Mouse (Mus musculus) hindbrain, embryonic 15.5 days (tissue): ENCODE measurements around the gene Apbb1. TPM values are rescaled to one million over a fixed set of nuclear protein-coding genes. Genes with fewer than 3 reads are reported as not detected.

Experiments
- ATAC-seq: fragments of 200-750 bp; cut with Nextera tagmentation; 2 replicates; pipeline ENCODE4 v1.8.0; 2017; ENCODE audit warnings: low read depth, moderate number of reproducible peaks, moderate TSS enrichment; ENCODE audit not compliant: low FRiP score
- H3K27ac ChIP-seq: fragments of 300-500 bp; sonication (generic); replicated peaks from 2 replicates; pipeline ENCODE4 v1.5.1; 2015; ENCODE audit warnings: mild to moderate bottlenecking, inconsistent platforms
- H3K27me3 ChIP-seq: fragments of 300-500 bp; sonication (generic); 2 replicates; pipeline ENCODE4 v1.6.1; 2015; ENCODE audit warnings: control low read depth, inconsistent platforms
- H3K36me3 ChIP-seq: fragments of 300-500 bp; sonication (generic); 2 replicates; pipeline ENCODE4 v1.6.1; 2015; ENCODE audit warnings: control low read depth, inconsistent platforms
- H3K4me1 ChIP-seq: fragments of 300-500 bp; sonication (generic); replicated peaks from 2 replicates; pipeline ENCODE4 v1.6.1; 2015; ENCODE audit warnings: control low read depth, inconsistent platforms
- H3K4me2 ChIP-seq: fragments of 300-500 bp; sonication (generic); 2 replicates; pipeline ENCODE4 v1.6.1; 2015; ENCODE audit warnings: moderate library complexity, mild to moderate bottlenecking, inconsistent platforms
- H3K4me3 ChIP-seq: fragments of 300-500 bp; sonication (generic); 2 replicates; pipeline ENCODE4 v1.5.1; 2015; ENCODE audit warnings: mild to moderate bottlenecking, inconsistent platforms
- H3K9ac ChIP-seq: fragments of 300-500 bp; sonication (generic); 2 replicates; pipeline ENCODE4 v1.6.1; 2015; ENCODE audit warnings: inconsistent platforms
- H3K9me3 ChIP-seq: fragments of 300-500 bp; sonication (generic); 2 replicates; pipeline ENCODE4 v1.6.1; 2016; ENCODE audit warnings: control low read depth, inconsistent platforms
- WGBS: fragments of 180-500 bp; shearing (Covaris S2); methylation state at CpG from one replicate; pipeline ENCODE4 v1.1.7; 2015; 5-methylcytosine and 5-hydroxymethylcytosine counted together
- polyA plus RNA-seq: library from polyadenylated mRNA; unstranded; fragments of >200 nt; fragmentation: Nextera tagmentation; extraction: Ambion mirVana; gene quantifications from 2 replicates; pipeline ENCODE4 v1.2.1, GENCODE M21; 2015

Apbb1 gene
- polyA plus RNA-seq, 1 experiment from 2014 or later: 330 TPM

DNA sequence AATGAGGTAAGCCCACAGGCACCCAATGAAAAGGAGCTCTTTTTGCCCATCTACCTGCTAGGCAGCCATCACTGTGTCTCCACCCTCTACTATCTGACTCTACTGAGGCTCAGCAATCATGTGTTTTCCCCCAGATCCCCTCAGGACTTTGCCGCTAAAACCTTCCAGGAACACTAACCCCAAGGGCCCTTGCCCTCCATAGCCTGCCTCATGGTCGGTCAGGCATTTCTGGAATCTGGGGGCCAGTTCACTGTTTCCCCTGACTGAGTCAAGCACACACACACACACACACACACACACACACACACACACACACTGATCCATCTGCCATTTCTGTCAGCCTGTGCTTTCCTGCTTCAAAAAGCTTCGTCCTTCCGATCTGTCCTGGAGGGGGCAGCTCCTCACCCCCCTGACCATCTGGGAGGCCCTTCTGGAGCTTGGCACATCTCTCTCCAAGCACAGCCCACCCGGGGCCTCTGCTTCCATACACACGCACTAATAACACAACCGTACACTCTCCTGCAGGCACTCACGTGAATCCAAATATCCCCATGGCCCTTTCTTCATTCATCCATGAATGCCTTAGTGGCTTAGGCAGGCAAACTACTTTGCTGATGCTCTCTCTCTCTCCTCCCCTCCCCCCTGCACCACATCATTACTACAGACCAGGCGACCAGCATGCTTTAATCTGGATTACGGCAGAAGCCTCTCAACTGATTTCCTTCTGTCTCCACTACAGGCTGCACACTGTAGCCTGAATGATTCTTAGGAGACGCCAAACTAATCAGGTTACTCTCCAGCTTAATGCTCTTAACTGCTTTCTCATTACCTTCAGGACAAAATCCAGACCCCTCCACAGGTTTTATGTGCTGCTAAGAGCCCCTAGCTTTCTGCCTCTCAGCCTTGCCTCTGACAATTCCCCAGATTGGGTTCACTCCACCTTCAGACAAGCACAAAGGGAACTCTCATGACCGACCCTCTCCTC is 11.6 kb downstream of the Apbb1 start:
- Histone ChIP-seq H3K4me3 (peak overlapping the region; percentile 30), H3K9me3 (no peaks in the 10 kb centered on the region), H3K27ac (peak overlapping the region; percentile 88), H3K27me3 (no peaks in the 10 kb centered on the region), H3K9ac (peak overlapping the region; percentile 35), H3K36me3 (peaks cover 42% of the 10 kb centered on the region), H3K4me1 (peaks cover 59% of the 10 kb centered on the region), H3K4me2 (peak overlapping the region; percentile 58)
- peak; percentile 60 for ATAC-seq
- 11% methylated on average over 12 of the region's 12 CpGs for WGBS

DNA sequence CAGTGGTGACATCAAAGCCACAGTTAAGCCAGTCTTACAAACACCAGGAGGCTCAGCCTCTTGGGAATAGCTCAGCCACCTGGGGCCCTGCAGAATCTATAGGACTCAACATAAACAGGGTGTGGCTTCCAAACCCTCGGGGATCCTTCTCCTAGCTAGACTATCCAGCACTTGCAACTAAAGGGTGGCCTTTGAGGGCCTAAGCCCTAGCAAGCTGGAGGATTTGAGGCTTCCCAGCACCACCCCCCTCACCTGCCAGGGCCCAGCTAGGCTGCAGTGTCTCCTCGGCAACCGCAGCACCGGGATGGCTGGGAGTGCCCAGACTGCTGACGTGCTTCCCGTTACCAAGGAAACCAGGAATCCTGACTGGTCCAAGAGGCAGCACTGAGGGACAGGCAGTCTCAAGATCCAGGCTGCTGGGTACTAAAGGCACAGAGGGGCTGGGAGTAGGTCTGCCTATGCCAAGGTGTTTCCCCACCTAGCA is 12.4 kb downstream of the Apbb1 start:
- H3K4me3 ChIP-seq: peak overlapping the region; percentile 30
- H3K4me2 ChIP-seq: peak overlapping the region; percentile 58
- no peaks in the 10 kb centered on the region for H3K9me3 ChIP-seq
- peak overlapping the region; percentile 88 for H3K27ac ChIP-seq
- no peaks in the 10 kb centered on the region for H3K27me3 ChIP-seq
- peak overlapping the region; percentile 37; the same call in 1 of the 2 replicates for H3K9ac ChIP-seq
- peak; percentile 90 for ATAC-seq
- peaks cover 57% of the 10 kb centered on the region for H3K4me1 ChIP-seq
- 2% methylated on average over 6 of the region's 6 CpGs for WGBS
- peaks cover 48% of the 10 kb centered on the region for H3K36me3 ChIP-seq

DNA sequence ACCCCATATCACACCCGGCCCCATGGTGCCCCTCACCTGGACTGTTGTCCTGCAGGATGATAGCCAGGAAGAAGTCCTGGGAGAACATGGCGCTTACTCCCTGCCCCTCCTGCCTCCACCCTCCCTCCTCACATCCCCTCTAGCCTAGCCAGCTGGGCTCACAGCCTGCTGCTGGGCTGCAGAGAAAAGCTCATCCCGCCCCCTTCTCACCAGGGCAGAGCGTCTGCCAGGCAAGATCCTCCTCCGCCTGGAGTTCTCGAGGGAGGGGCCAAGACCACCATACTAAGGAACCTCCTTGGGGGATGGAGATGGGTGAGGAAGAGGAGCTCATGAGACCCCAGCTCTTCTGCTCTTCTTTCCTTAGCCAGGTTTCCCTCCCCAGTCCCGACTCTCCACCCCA is 12.9 kb downstream of the Apbb1 start:
- Histone ChIP-seq H3K9me3 (no peaks in the 10 kb centered on the region), H3K9ac (peak overlapping the region; percentile 37; the same call in 1 of the 2 replicates), H3K4me3 (peak overlapping the region; percentile 30), H3K4me1 (peaks cover 52% of the 10 kb centered on the region), H3K27me3 (no peaks in the 10 kb centered on the region), H3K36me3 (peaks cover 48% of the 10 kb centered on the region), H3K27ac (peak overlapping the region; percentile 88), H3K4me2 (peak overlapping the region; percentile 58)
- ATAC-seq: peak; percentile 62
- WGBS: 4% methylated on average over 7 of the region's 7 CpGs

DNA sequence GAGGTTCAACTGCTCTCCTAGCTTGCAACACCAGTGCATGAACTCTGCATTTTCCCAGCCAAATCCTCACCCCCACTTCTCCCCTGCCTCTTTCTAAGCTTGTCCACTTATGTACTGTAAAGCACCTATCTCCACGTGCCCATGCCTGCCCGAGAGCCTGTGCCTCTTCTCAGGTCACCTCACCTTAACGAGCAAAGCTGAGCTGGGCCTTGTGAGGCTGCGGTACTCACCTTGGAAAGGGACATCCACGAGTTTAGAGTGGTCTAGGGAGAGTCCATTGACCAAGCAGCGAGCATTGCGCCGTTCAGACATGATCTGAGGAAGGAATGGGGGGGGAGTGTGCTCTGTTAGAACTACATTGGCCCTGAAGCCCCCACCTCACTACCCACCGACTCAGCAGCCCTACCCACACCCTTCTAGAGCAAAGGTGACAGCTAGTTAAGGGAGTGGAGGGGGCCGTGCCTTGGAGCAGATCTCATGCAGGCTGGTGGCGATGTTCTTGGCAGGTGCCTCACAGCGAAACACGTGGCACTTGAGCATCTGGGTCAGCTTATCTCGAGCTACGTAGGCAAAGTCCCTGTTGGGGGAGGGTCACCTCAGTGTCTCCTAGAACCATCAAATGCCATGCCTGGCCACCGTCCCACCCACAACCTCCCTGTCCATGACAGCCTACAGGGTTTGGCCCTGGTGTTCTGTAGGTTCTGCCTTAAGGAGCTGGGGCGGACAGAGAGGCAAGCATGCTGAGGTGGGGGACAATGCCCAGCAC is 16.2 kb downstream of the Apbb1 start:
- no peak overlapping the region for H3K4me3 ChIP-seq
- H3K27ac ChIP-seq: no peak overlapping the region
- H3K27me3 ChIP-seq: no peaks in the 10 kb centered on the region
- H3K9ac ChIP-seq: no peak overlapping the region
- peaks cover 26% of the 10 kb centered on the region for H3K4me1 ChIP-seq
- no peak overlapping the region for H3K4me2 ChIP-seq
- no peaks in the 10 kb centered on the region for H3K9me3 ChIP-seq
- 87% methylated on average over 17 of the region's 17 CpGs for WGBS
- ATAC-seq: no peak
- peaks cover 62% of the 10 kb centered on the region for H3K36me3 ChIP-seq

DNA sequence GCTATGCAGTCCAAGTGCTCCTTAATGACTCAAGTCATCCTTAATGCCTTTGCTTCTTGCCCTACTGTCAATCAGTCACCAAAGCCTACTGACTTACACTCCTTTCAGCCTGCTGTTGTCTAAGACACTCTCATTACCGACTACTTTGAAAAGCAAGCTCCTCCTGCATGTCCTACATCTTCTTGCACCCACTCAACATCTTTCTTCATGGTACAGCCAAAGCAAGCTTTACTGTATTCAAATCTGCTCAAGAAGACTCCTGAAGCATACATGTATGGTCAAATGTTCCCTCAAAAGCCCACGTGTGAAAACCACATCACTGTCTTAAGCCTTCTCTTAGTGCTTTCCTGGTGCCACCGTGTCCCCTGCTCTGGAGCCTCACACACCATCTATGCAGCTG is 18.1 kb downstream of the Apbb1 start:
- WGBS: 91% methylated on average over 3 of the region's 3 CpGs
- no peaks in the 10 kb centered on the region for H3K9me3 ChIP-seq
- H3K27me3 ChIP-seq: no peaks in the 10 kb centered on the region
- peaks cover 7% of the 10 kb centered on the region for H3K4me1 ChIP-seq
- H3K9ac ChIP-seq: no peak overlapping the region
- no peak overlapping the region for H3K27ac ChIP-seq
- peaks cover 81% of the 10 kb centered on the region for H3K36me3 ChIP-seq
- no peak overlapping the region for H3K4me3 ChIP-seq
- H3K4me2 ChIP-seq: no peak overlapping the region
- no peak for ATAC-seq

DNA sequence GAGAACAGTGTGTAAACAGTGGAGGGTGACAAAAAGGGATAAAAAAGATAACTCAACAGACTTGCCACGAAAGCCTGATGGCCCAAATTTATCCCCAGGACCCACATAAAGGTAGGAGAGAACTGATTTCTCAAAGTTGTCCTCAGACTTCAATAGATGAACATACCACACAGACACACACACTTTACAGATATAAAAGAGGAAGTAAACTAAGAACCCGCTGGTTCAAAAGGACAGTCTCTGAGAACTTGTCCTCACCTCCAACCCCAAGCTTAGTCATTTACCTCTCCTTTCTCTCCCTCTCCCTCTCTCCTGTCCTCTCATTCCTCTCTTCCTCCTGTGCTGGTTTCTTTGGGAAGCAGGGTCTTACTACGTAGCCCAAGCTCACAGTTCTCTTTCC is 19.1 kb downstream of the Apbb1 start:
- Histone ChIP-seq H3K27me3 (no peaks in the 10 kb centered on the region), H3K4me1 (0 out of 2 replicates have a peak, but pooled peaks cover 3% of the 10 kb centered on the region), H3K9me3 (no peaks in the 10 kb centered on the region), H3K9ac (no peak overlapping the region), H3K4me2 (no peak overlapping the region), H3K4me3 (no peak overlapping the region), H3K27ac (no peak overlapping the region), H3K36me3 (peaks cover 89% of the 10 kb centered on the region)
- 94% methylated on average over 3 of the region's 3 CpGs for WGBS
- ATAC-seq: no peak

DNA sequence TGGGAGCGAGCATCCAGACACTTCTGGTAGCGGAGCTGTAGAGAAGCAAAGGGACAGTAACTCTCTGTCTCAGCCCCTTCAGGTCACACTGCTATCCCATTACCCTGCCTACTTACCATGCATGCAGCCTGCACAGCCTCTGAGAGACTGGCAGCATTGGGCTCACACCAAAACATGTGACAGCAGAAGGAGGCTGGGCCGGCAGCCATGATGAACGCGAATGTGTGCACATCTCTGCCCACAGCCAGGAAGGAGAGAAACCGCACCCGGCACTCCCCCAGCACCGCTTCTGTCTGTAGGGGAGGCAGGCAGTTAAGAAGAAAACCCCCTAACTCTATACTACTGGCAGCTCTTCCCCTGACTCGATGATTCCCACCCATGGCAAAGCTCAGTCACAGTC is 22.4 kb downstream of the Apbb1 start:
- H3K36me3 ChIP-seq: peaks cover 61% of the 10 kb centered on the region

DNA sequence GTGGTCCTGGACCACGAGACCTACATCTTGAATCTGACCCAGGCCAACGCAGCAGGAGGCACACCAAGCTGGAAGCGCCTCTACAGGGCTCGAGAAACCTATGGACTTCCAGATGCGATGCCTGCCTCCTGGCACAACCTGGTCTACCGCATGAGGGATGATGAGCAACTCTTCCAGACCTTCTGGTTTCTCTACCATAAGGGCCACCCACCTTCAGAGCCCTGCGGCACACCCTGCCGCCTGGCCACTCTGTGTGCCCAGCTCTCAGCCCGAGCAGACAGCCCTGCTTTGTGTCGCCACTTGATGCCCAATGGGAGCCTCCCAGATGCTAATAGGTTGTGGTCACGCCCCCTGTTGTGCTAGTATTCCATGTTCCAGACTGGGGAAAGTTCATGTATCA is 23.8 kb downstream of the Apbb1 start:
- WGBS: 79% methylated on average over 11 of the region's 11 CpGs
- Histone ChIP-seq H3K4me3 (no peak overlapping the region), H3K27ac (no peak overlapping the region), H3K9ac (no peak overlapping the region), H3K9me3 (no peaks in the 10 kb centered on the region), H3K4me1 (peaks cover 33% of the 10 kb centered on the region), H3K36me3 (peaks cover 50% of the 10 kb centered on the region), H3K27me3 (no peaks in the 10 kb centered on the region), H3K4me2 (no peak overlapping the region)
- no peak for ATAC-seq

More for the DNA sequence above, 22.4 kb downstream of the Apbb1 start:
- H3K27me3 ChIP-seq: no peaks in the 10 kb centered on the region
- no peak overlapping the region for H3K27ac ChIP-seq
- no peak overlapping the region for H3K4me2 ChIP-seq
- H3K9ac ChIP-seq: no peak overlapping the region
- 93% methylated on average over 9 of the region's 9 CpGs for WGBS
- H3K4me3 ChIP-seq: no peak overlapping the region
- H3K9me3 ChIP-seq: no peaks in the 10 kb centered on the region
- peaks cover 26% of the 10 kb centered on the region for H3K4me1 ChIP-seq
- ATAC-seq: no peak

DNA sequence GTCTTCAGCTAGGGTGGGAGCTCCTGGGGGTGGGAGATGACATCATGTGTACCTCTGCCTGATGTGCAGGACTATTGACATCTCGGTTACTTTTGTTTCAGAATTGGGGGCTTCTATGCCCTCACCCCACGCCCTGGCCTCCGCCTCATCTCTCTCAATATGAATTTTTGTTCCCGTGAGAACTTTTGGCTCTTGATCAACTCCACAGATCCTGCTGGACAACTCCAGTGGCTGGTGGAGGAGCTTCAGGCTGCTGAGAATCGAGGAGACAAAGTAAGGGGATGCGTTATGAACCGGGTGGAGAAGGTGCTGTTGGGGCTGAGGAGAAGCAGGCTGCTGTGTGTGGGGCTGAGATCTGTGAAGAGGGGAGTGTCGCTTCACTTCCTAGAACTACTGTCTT is 25.0 kb downstream of the Apbb1 start:
- Histone ChIP-seq H3K4me1 (peaks cover 33% of the 10 kb centered on the region), H3K27me3 (no peaks in the 10 kb centered on the region), H3K4me3 (no peak overlapping the region), H3K9ac (no peak overlapping the region), H3K9me3 (no peaks in the 10 kb centered on the region), H3K36me3 (peaks cover 40% of the 10 kb centered on the region), H3K4me2 (peak overlapping the region; percentile 78; the same call in 1 of the 2 replicates), H3K27ac (no peak overlapping the region)
- no peak for ATAC-seq
- 84% methylated on average over 8 of the region's 8 CpGs for WGBS

DNA sequence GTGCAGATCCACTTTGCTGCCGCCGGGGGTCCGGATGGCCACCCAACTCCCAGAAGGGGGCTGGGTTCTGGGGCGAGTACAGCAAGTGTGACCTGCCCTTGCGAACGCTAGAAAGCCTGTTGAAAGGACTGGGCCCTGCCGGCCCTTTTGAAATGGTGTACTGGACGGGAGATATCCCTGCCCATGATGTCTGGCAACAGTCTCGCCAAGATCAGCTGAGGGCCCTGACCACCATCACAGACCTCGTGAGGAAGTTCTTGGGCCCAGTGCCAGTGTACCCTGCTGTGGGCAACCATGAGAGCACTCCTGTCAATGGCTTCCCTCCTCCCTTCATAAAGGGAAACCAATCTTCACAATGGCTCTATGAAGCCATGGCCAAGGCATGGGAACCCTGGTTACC is 25.9 kb downstream of the Apbb1 start:
- H3K9ac ChIP-seq: 0 out of 2 replicates have a peak overlapping the region, but pooled peaks have one; percentile 20

DNA sequence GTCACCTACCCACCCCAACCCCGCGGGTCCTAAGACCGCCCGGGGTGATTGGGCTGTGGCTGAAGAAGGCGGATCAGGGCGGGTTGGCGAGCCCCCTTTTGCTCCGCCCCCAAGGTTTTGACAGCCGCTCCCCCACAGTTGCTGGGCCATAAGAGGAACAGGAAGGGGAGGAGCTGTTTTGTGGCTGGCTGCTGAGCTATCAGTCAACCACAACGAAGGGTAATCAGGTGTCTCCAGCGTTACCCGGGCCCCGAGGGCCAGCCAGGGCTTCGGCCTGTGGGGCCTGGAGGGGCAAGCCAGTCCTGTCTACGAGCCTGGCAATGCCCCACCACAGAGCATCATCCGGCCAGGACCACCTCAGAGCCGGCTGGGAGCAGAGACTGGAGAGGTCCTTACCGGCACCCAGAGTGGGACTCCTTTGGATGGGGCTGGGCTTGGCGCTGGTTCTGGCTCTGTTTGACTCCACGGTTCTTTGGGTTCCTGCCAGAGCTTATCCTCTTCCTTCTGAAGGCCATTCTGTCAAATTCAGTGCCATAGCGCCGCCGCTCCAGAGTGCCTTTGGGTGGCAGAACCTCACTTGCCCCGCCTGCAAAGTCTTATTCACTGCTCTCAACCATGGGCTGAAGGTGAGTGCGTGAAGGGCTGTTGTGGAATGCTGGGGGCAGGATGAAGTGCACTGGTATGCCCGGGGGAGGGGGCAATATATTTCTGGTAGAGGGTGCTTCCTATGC is 27.1 kb downstream of the Apbb1 start, which contains the start of gene Smpd1:
Smpd1 (plus strand) TSS at position 149 of the 731 bp plus-strand sequence.
- H3K27ac ChIP-seq: peak within 1 kb of the TSS; percentile 86
- no peaks in the 10 kb centered on the region for H3K27me3 ChIP-seq
- peak; percentile 93 for ATAC-seq
- H3K9ac ChIP-seq: peak within 1 kb of the TSS; percentile 74
- WGBS: 3% methylated on average over 26 of the region's 26 CpGs
- H3K36me3 ChIP-seq: peaks cover 23% of the 10 kb centered on the region
- peak within 1 kb of the TSS; percentile 70 for H3K4me3 ChIP-seq
- peaks cover 33% of the 10 kb centered on the region for H3K4me1 ChIP-seq
- H3K9me3 ChIP-seq: no peaks in the 10 kb centered on the region
- H3K4me2 ChIP-seq: peak within 1 kb of the TSS; percentile 78

More for the DNA sequence above, 25.9 kb downstream of the Apbb1 start:
- Histone ChIP-seq H3K4me3 (peak overlapping the region; percentile 70), H3K4me1 (peaks cover 33% of the 10 kb centered on the region), H3K27me3 (no peaks in the 10 kb centered on the region), H3K9me3 (no peaks in the 10 kb centered on the region), H3K27ac (no peak overlapping the region), H3K4me2 (peak overlapping the region; percentile 78), H3K36me3 (peaks cover 34% of the 10 kb centered on the region)
- no peak for ATAC-seq
- 83% methylated on average over 10 of the region's 10 CpGs for WGBS
